ENCODE assay signal across 8 mouse cellular contexts in genomic region chr1:89456456-89456855, GRCm38 (mm10). TPM values are rescaled to one million over a fixed set of nuclear protein-coding genes. Genes with fewer than 3 reads are reported as not detected.
DNase-seq lines count a peak whose midpoint lies in the region; ATAC-seq and TF ChIP-seq lines count a peak whose summit lies in the region.

No protein-coding gene starts in this region.

- H3K9ac ChIP-seq in heart, adult 2 months (ENCODE audit: low read depth, low read length): no peak overlapping the region; the same call in 1 of the 2 replicates
- H3K9ac ChIP-seq in hindbrain, embryonic 16.5 days (ENCODE audit: low read depth, low read length): peak overlapping the region; percentile 92
- no peak overlapping the region for H3K9ac ChIP-seq in liver, embryonic 16.5 days (ENCODE audit: low read depth, low read length)

- no peak for TF ChIP-seq POLR2A in heart, adult 2 months (IDR thresholded peaks at IDR 0.05; ENCODE audit: insufficient read depth, low read depth, low read length)

- H3K9me3 ChIP-seq in hindbrain, embryonic 16.5 days (ENCODE audit: control insufficient read depth, low read length): no peaks in the 10 kb centered on the region; the same call in 1 of the 2 replicates
- H3K9me3 ChIP-seq in liver, embryonic 16.5 days (replicated peaks; ENCODE audit: control insufficient read depth, low read length): no peaks in the 10 kb centered on the region

- peaks cover 8% of the 10 kb centered on the region for H3K4me1 ChIP-seq in heart, adult 2 months (ENCODE audit: control insufficient read depth, insufficient read depth, low read length)
- peaks cover 20% of the 10 kb centered on the region for H3K4me1 ChIP-seq in hindbrain, embryonic 16.5 days (ENCODE audit: control insufficient read depth, insufficient read depth, low read depth, low read length)
- H3K4me1 ChIP-seq in liver, embryonic 16.5 days (ENCODE audit: control insufficient read depth, low read depth, low read length): peaks cover 4% of the 10 kb centered on the region

- peak in 1 of 2 experiments; percentile 15 for DNase-seq in heart, adult 2 months
- DNase-seq in heart, postnatal 25 days (ENCODE audit: low spot score): no peak
- peak; percentile 83 to 84 for DNase-seq in cerebellum, postnatal 25 days
- DNase-seq in B cell, adult 2 months: no peak
- no peak for DNase-seq in spleen, postnatal 4 days (ENCODE audit: low spot score in 2 of 2)
- DNase-seq in thymus, adult 18-20 months: no peak

- H3K36me3 ChIP-seq in heart, adult 2 months (ENCODE audit: control insufficient read depth, insufficient read depth, low read length): no peaks in the 10 kb centered on the region
- no peaks in the 10 kb centered on the region for H3K36me3 ChIP-seq in hindbrain, embryonic 16.5 days (ENCODE audit: control insufficient read depth, insufficient read depth, low read length)
- no peaks in the 10 kb centered on the region; the same call in 1 of the 2 replicates for H3K36me3 ChIP-seq in liver, embryonic 16.5 days (ENCODE audit: control insufficient read depth, insufficient read depth)

- H3K4me2 ChIP-seq in hindbrain, embryonic 16.5 days (ENCODE audit: low read length): peak overlapping the region; percentile 81
- peak overlapping the region; percentile 80 for H3K4me2 ChIP-seq in liver, embryonic 16.5 days (ENCODE audit: low read depth, low read length)

- TF ChIP-seq EP300 in heart, adult 2 months (IDR thresholded peaks at IDR 0.05; ENCODE audit: insufficient read depth, low read depth, low read length): no peak

- ATAC-seq in hindbrain, embryonic 16.5 days: no peak
- no peak for ATAC-seq in liver, embryonic 16.5 days (ENCODE audit: low read depth)

- peaks cover 10% of the 10 kb centered on the region for H3K79me2 ChIP-seq in heart, adult 2 months (replicated peaks; ENCODE audit: control insufficient read depth, insufficient read depth, low read length)

- H3K27me3 ChIP-seq in heart, adult 2 months (ENCODE audit: control insufficient read depth, insufficient read depth, low read length): no peaks in the 10 kb centered on the region
- H3K27me3 ChIP-seq in hindbrain, embryonic 16.5 days (replicated peaks; ENCODE audit: control insufficient read depth, insufficient read depth, low read length): no peaks in the 10 kb centered on the region
- peaks cover 31% of the 10 kb centered on the region for H3K27me3 ChIP-seq in liver, embryonic 16.5 days (ENCODE audit: control insufficient read depth, insufficient read depth, low read depth, low read length)

- H3K27ac ChIP-seq in heart, adult 2 months: no peak overlapping the region
- no peak overlapping the region; the same call in 1 of the 2 replicates for H3K27ac ChIP-seq in hindbrain, embryonic 16.5 days (ENCODE audit: low read depth, low read length)
- H3K27ac ChIP-seq in liver, embryonic 16.5 days (ENCODE audit: low read length): no peak overlapping the region

- intact Hi-C loops in heart, adult 2 months (cut with DNase I): no loop called here
- intact Hi-C loops in heart, postnatal 25 days (cut with DNase I): loop anchor here (5.0 kb wide), 1 partner anchor 126 kb away; no protein-coding TSS in a partner anchor

- 44% methylated on average over 5 of the region's 5 CpGs for WGBS in heart, adult 2 months
- WGBS in hindbrain, embryonic 16.5 days: 20% methylated on average over 5 of the region's 5 CpGs
- WGBS in liver, embryonic 16.5 days (ENCODE audit: insufficient replicate concordance): 28% methylated on average over 5 of the region's 5 CpGs

- peak; percentile 32 for TF ChIP-seq CTCF in heart, adult 2 months (IDR thresholded peaks at IDR 0.05)

- H3K4me3 ChIP-seq in heart, adult 2 months: peak overlapping the region; percentile 91
- H3K4me3 ChIP-seq in hindbrain, embryonic 16.5 days (ENCODE audit: low read length): peak overlapping the region; percentile 88
- no peak overlapping the region for H3K4me3 ChIP-seq in liver, embryonic 16.5 days (ENCODE audit: low read depth, low read length)

RNA-seq across cellular contexts. Expression of gene Agap1, which starts 1.9 kb away (rescaled TPM):
- 10 to 100 TPM; 59.0 to 62.1 TPM for total RNA-seq in heart, adult 2 months (2021)
- polyA plus RNA-seq in heart, adult 2 months (2012; rRNA removed): 11.4 and 14.6 TPM in 2 replicates
- 10 to 100 TPM; 62.8 to 65.5 TPM for total RNA-seq in heart, postnatal 25 days (2021)
- polyA plus RNA-seq in hindbrain, embryonic 16.5 days (2015; fragmentation: Nextera tagmentation; extraction: Ambion mirVana): 31.9 and 33.7 TPM in 2 replicates
- 0.85 and 1.1 TPM in 2 replicates for polyA plus RNA-seq in liver, embryonic 16.5 days (2015; fragmentation: Nextera tagmentation; extraction: Ambion mirVana)

Comparison
In these comparisons a context has a peak if more than half of its experiments do, and no peak if none do; other contexts are left out.
1. DNase-seq: peak in cerebellum, postnatal 25 days (2 of 2); none in heart, postnatal 25 days (single experiment), B cell, adult 2 months (0 of 2), spleen, postnatal 4 days (0 of 2) and thymus, adult 18-20 months (0 of 2).